Mouse (Mus musculus): ENCODE measurements around the gene Apoc3.
A peak's percentile ranks its signal among the peaks of the same experiment; 100 is the strongest.

Apoc3 gene

DNA sequence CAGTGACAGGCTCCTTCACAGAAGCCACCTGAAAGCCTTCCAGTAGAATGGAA lies at the start of gene Apoc3:
Gene Apoc3, minus strand, starts transcription at position 41 of the 53 bp plus-strand sequence.
- no peak for DNase-seq (ENCODE audit: low read depth)

DNA sequence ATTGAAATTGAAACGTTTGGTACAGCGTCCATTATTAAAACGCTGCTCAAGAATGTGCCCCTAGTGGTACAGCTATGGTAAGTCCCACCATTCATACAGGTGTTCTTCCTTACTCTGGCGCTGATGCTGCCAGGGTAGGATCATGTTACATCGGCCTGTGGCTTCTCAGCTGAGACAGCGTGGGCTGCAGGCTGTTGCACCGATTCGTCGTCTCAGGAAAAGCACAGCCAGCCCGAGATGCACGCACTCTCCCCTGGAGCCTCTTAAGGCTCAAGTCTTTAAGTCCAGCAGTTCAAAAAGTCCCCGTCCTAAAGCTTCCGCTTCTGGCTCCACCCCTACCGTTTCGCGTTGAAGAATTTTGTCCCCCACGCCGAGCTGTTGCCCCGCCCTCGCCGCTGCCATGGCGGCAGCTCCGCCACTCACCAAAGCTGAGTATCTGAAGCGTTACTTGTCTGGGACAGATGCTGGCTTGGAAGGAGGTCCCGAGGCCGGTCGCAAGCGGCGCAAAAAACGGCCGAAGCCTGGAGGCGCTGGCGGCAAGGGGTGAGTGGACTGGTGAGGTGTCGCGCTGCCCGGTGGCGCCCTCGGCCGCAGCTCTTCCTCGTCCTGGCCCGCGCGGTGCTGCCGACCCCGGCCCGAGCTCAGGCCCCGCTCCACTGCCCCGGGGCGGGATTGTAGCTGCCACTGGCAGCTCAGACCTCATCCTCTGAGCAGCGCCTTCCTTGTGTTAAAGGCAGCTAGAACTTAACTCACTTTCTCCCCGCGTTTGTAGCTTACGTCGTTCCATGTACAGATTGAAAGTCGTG lies 47.4 kb upstream of the Apoc3 start, which contains the start of gene Bud13:
Gene Bud13, plus strand, starts transcription at position 378 of the 806 bp plus-strand sequence.
- DNase-seq (ENCODE audit: low read depth) = peak; percentile 76

GRCm38 (mm10) chr9:46274494-46274893 lies 39.1 kb upstream of the Apoc3 start:
- DNase-seq (ENCODE audit: low read depth) = no peak

GRCm38 (mm10) chr9:46272677-46273454 lies 37.4 kb upstream of the Apoc3 start, which contains the start of gene Zpr1:
TSS of gene Zpr1 (plus strand) at chr9:46273064.
- peak; percentile 59 for DNase-seq (ENCODE audit: low read depth)

- DNase-seq (ENCODE audit: low read depth) = no peak
Observed at GRCm38 (mm10) chr9:46272070-46272469, 36.6 kb upstream of the Apoc3 start.

DNA sequence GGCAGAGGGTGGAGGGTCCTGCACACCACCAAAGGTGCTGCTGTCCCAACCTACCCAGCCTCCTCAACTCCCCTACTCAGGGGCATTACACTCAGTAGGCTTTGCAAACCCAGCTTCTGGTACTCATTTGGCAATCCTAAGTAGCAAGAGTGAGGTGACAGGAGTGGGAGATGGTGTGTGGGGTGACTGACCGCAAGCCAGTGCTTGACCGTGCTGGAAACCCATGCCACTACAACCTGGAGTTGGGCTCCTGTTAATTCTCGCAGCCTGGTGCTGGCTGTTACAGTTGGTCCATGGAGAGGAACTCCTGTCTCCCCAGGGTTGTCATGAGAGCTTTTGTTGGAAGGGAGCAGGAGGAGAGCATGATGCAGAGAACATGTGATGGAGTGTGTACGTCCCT lies 35.3 kb upstream of the Apoc3 start:
- DNase-seq (ENCODE audit: low read depth) = no peak

DNA sequence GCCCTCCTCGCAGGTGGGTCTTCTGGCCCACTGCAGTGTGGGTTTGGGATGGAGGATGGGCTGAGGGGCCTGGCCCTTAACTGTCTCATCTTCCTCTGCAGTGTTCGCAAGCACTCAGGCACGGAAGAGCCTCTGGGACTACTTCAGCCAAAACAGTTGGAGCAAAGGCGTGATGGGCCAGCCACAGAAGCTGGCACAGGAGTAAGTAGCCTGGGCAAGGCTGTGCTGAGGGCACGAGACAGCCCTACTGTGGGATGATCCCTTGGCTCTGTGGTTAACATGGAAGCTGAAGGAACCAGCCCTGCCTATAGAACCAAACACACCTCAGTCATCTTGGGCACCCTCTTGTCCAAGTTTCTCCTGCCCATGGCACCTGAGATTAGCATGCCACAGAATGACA lies 33.7 kb upstream of the Apoc3 start:
- DNase-seq (ENCODE audit: low read depth) = no peak

- no peak for DNase-seq (ENCODE audit: low read depth)
Observed at GRCm38 (mm10) chr9:46268343-46268873, 33.0 kb upstream of the Apoc3 start, which contains the start of gene Apoa5. TSS of gene Apoa5 (plus strand) at chr9:46268633.

DNA sequence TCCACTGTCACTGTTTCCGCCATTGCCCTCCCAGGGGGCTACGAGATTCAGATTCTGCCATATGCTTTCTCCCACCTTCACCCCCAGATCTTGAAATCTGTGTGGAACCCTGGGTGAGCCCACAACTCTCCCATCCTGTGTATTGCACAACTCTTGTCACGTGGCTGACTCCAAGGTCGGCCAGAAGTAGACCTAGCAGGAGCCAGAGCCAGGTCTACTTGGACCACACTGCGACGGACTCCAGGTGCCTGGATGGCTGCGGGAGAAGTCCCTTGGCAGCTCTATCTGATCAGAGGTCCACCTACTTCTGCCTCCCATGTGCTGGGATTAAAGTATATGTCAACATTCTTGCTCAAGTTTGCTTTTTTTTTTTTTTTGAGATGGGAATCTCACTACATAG lies 25.7 kb upstream of the Apoc3 start:
- no peak for DNase-seq (ENCODE audit: low read depth)

DNA sequence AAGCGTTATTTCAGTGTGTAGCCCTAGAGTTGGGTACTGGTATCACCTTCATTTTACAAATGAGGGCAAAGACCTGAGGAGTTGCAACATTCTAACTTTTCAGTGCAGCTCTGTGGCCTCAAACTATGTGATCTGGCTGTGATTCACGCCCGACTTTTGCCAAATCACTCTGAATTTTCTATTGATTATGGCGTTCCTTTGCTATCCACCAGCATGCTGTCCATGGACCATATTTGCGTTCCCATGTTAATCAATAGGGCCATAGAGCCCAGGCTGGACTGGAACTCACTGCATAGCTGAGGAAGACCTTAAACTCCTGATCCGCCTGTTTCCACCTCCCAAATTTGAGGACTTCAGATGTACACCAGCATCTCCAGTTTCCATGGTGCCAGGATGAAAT lies 23.7 kb upstream of the Apoc3 start:
- DNase-seq (ENCODE audit: low read depth) = no peak

DNA sequence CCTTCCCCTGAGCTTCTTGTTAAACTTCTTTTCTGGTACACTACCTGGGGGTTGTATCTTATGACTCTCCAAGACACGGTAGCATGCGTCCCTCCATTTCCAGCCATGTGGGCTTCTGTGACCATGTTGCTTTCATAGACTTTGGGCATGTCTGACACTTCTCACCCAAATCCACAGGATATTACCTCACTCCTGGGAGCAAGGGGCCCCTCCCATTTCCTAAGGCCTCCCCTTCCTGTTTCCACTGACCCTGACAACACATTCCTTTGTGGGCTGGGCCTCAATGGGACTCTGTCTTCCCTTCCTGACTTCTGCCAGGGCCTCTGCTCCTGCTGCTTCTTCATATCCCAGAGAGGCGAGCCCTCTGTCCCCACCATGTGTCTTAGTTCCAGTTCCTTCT lies 22.1 kb upstream of the Apoc3 start:
- no peak for DNase-seq (ENCODE audit: low read depth)

DNA sequence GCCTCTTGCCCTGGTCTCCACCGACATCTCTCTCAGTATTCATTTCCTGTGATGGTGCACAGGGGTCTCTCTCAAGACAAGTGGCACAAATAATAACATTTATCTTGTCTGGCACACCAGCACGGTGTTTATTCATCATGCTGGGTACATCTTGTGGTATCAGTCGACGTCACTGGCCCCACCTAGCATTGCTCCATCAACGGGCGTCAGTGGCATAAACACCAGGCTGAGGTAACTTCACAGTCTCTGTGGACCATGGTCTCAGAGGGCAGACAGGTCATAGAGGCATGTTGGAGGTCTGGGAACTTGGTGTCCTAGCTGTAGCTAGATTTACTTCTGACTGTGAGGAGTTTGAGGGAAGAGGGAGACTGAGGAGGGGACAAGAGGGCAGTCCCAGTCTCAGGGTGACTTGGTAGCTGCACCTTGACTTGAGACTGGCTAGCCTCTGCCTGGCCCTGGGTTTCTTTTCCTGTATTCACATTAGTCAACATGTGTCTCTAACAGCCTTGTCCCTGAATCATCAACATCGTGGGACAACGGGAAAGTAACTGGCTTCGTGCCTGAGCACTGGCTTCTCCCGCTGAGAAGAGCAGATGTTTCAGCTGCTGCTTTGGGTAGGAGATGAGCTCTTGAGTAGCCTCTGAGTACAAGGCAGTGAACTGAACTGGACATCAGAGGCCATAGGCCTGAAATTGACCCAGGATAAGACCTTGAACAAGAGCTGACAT lies 21.4 kb upstream of the Apoc3 start:
- DNase-seq (ENCODE audit: low read depth) = no peak

- DNase-seq (ENCODE audit: low read depth) = no peak
Observed at GRCm38 (mm10) chr9:46256177-46256576, 20.7 kb upstream of the Apoc3 start.

DNA sequence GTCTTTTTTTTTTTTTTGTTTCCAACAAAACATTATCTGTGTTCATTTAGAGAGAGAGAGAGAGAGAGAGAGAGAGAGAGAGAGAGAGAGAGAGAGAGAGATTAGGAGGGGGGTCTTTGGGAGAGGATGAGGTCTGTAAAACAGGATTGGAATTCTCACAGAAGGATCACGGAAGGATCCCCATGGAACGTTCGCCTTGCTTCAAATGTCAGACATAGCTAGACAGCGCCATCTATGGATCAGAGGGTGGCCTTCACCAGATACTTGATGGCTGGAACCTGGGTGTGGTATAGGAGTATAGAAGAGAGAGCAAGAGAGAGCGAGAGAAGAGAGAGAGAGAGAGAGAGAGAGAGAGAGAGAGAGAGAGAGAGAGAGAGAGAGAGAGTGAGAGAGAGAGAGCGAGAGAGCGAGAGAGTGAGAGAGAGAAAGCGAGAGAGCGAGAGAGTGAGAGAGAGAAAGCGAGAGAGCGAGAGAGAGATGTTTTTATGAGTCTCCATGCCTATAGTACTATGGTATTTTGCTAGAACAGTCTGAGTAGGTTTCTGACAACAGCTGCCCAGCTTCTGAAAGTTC lies 11.4 kb upstream of the Apoc3 start:
- DNase-seq (ENCODE audit: low read depth) = peak; percentile 36

GRCm38 (mm10) chr9:46243584-46243983 lies 8.1 kb upstream of the Apoc3 start:
- DNase-seq (ENCODE audit: low read depth) = no peak

DNA sequence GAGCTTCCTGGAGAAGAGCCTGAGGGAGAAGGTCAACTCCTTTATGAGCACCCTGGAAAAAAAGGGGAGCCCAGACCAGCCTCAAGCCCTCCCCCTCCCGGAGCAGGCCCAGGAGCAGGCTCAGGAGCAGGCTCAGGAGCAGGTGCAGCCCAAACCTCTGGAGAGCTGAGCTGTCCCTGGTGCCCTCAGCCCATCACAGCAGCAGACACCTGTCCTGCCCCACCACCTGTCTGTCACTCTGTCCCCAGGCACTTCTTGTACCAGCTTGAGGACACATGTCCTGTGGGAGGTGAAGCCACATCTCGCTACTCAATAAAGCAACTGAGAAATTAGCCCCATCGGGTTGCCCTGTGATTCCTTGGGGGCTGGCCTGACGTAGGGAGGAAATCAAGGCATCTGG lies 7.7 kb upstream of the Apoc3 start:
- DNase-seq (ENCODE audit: low read depth) = no peak

GRCm38 (mm10) chr9:46241818-46242217 lies 6.4 kb upstream of the Apoc3 start:
- DNase-seq (ENCODE audit: low read depth) = no peak

DNA sequence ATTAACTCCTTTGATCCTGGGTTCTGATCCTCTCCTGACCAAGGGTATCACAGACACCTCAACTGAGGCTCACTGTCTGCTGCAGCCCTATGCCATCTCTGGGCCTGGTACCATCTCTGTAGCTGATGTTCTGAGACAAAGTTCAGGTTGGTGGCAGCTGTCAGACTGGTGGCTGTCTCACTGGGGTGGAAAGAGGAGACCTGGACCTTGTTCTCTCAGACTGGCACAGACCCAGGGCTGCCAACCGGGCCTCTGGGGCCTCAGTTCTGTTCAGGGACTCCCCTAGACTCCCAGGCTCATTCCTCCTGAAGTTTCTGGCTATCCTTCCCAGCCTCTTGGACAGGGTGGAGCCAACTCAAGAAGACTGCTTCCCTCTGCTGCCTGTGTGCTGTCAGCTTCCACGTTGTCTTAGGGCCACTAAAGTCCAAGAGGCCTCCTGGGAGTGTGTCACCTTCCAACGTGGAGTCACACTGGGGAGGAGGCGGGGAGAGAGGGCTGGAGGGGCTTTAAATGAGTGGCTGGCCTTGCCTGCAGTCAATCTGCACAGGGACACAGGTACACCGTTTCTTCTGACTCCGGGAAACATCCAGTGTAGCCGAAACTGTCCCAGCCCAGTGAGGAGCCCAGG lies 5.2 kb upstream of the Apoc3 start, which contains the start of gene Apoa4:
Gene Apoa4, plus strand, starts transcription at position 171 of the 628 bp plus-strand sequence.
- no peak for DNase-seq (ENCODE audit: low read depth)

- DNase-seq (ENCODE audit: low read depth) = no peak
Observed at GRCm38 (mm10) chr9:46238850-46239249, 3.4 kb upstream of the Apoc3 start.

- no peak for DNase-seq (ENCODE audit: low read depth)
Observed at GRCm38 (mm10) chr9:46235649-46236048, 213 bp upstream of the Apoc3 start.

DNA sequence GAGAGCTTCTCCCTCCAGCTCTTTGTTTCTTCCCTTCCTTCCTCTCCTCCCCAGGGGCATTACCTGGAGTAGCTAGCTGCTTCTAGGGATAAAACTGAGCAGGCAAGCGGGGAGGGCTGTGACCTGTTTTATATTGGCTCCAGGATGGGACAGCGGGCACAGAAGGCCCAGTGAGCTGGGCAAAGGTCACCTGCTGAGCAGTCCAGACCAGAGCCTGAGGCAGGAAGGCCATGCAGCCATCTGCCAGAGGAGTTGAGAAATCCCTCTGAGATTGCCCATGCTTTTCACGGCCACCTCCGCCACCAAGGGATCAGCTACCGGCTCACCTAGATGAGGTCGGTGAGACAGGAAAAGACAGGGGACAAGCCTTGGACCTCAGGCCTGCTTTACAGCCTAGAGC lies 240 bp downstream of the Apoc3 start:
- DNase-seq (ENCODE audit: low read depth) = no peak

DNA sequence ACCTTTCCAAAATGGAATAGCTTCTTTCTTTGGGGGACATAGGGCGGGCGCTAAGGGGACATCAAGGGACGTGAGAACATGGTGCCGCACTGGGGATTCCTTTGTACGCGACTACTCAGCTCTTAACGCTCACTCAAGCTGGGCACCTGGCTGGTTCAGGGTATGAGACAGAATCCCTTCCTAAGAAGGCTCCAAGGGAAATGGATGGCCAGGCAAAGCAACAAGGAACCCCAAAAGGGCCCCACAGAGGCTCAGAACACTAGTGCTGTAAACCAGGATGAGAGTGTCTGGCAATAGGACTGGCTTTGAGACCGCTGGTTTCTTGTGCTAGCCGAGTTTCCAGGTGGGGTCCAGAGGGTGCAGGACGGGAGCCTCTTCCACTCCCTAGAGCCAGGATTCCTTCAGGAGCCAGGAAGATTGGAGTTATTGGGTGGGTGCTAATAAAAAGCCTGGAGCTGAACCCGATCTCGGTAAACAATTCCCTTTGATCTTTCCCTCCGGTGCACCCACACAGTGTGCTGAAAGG lies 4.9 kb downstream of the Apoc3 start:
- no peak for DNase-seq (ENCODE audit: low read depth)

Measured in fibroblast of lung, adult 2 months (primary cell).